Mouse (Mus musculus) liver, embryonic 14.5 days (tissue): ENCODE measurements around the gene Rln1.

Experiments
- CTCF ChIP-seq: IDR thresholded peaks from 2 replicates; pipeline ENCODE4 v1.5.1; 2016; ENCODE audit warnings: antibody characterized with exemption, low read depth, control low read depth
- EP300 ChIP-seq: IDR thresholded peaks from 2 replicates; pipeline ENCODE4 v1.6.1; 2016; ENCODE audit warnings: antibody characterized with exemption, low read depth

GRCm38 (mm10) chr19:29370545-29371283 is 36.2 kb upstream of the Rln1 start:
- TF ChIP-seq CTCF (no peak), EP300 (no peak)
